Comparison of ENCODE assay signal across 9 mouse cellular contexts in genomic region chr15:81302151-81302808, GRCm38 (mm10). TPM values are rescaled to one million over a fixed set of nuclear protein-coding genes. Genes with fewer than 3 reads are reported as not detected.
DNase-seq lines count a peak whose midpoint lies in the region; ATAC-seq and TF ChIP-seq lines count a peak whose summit lies in the region.
"Had no signal": no experiment of that assay in that cellular context is flagged by ENCODE, and none has a peak within 500 bp of the region (broad histone marks: within the 10 kb centered on the region; RNA-seq: fewer than 3 reads in every experiment).

No protein-coding gene starts in this region.

- H3K27me3 ChIP-seq in liver, postnatal 0 days (ENCODE audit: insufficient read depth, low read length): no peaks in the 10 kb centered on the region
- H3K27me3 ChIP-seq in liver, embryonic 11.5 days (replicated peaks; ENCODE audit: control insufficient read depth, insufficient read depth, low read length): no peaks in the 10 kb centered on the region
- H3K27me3 ChIP-seq in intestine, embryonic 16.5 days (replicated peaks; ENCODE audit: control insufficient read depth, insufficient read depth, low read length): no peaks in the 10 kb centered on the region
- H3K27me3 ChIP-seq in small intestine, adult 2 months (ENCODE audit: control insufficient read depth, insufficient read depth, low read length): no peaks in the 10 kb centered on the region

- H3K9ac ChIP-seq in liver, postnatal 0 days (replicated peaks): no peak overlapping the region
- no peak overlapping the region for H3K9ac ChIP-seq in liver, embryonic 11.5 days (ENCODE audit: low read depth, low read length)
- no peak overlapping the region for H3K9ac ChIP-seq in intestine, embryonic 16.5 days (ENCODE audit: low read depth, low read length)

- H3K4me1 ChIP-seq in liver, postnatal 0 days (ENCODE audit: insufficient read depth): peaks cover 21% of the 10 kb centered on the region
- no peaks in the 10 kb centered on the region for H3K4me1 ChIP-seq in liver, embryonic 11.5 days (replicated peaks; ENCODE audit: control insufficient read depth, insufficient read depth, low read length)
- peaks cover 12% of the 10 kb centered on the region; the same call in 1 of the 2 replicates for H3K4me1 ChIP-seq in intestine, embryonic 16.5 days (ENCODE audit: control insufficient read depth, insufficient read depth, low read length)
- peaks cover 10% of the 10 kb centered on the region; the same call in 1 of the 2 replicates for H3K4me1 ChIP-seq in small intestine, adult 2 months (ENCODE audit: control insufficient read depth, insufficient read depth, insufficient read length, low read length)

- no peak overlapping the region for H3K27ac ChIP-seq in liver, postnatal 0 days (ENCODE audit: low read depth)
- no peak overlapping the region for H3K27ac ChIP-seq in liver, embryonic 11.5 days (ENCODE audit: low read depth, low read length)
- H3K27ac ChIP-seq in intestine, embryonic 16.5 days (ENCODE audit: low read length): no peak overlapping the region
- peak overlapping the region; percentile 14 for H3K27ac ChIP-seq in small intestine, adult 2 months (ENCODE audit: insufficient read depth, low read depth, low read length)
- H3K27ac ChIP-seq: macrophage had no signal

- TF ChIP-seq CTCF in liver, postnatal 0 days (IDR thresholded peaks at IDR 0.05; ENCODE audit: low read depth): peak; percentile 50
- TF ChIP-seq CTCF in small intestine, adult 2 months (IDR thresholded peaks at IDR 0.05; ENCODE audit: extremely low read depth, insufficient read length, insufficient replicate concordance, low read depth, low read length): peak; percentile 20; the same call in 1 of the 2 replicates

- H3K4me2 ChIP-seq in liver, postnatal 0 days (ENCODE audit: low read depth, low read length): no peak overlapping the region
- no peak overlapping the region for H3K4me2 ChIP-seq in liver, embryonic 11.5 days
- H3K4me2 ChIP-seq in intestine, embryonic 16.5 days (ENCODE audit: low read depth, low read length): no peak overlapping the region

- 55% methylated on average over 13 of the region's 13 CpGs for WGBS in liver, postnatal 0 days (ENCODE audit: insufficient replicate concordance)
- WGBS in liver, embryonic 11.5 days: 67% methylated on average over 13 of the region's 13 CpGs
- WGBS in intestine, embryonic 16.5 days: 54% methylated on average over 13 of the region's 13 CpGs
- 30% methylated on average over 13 of the region's 13 CpGs for WGBS in small intestine, adult 2 months

- H3K4me3 ChIP-seq in liver, postnatal 0 days (ENCODE audit: low read depth, low read length): no peak overlapping the region
- no peak overlapping the region for H3K4me3 ChIP-seq in liver, embryonic 11.5 days (ENCODE audit: low read depth, low read length)
- H3K4me3 ChIP-seq in intestine, embryonic 16.5 days (ENCODE audit: low read length): no peak overlapping the region
- H3K4me3 ChIP-seq in small intestine, adult 2 months (ENCODE audit: low read depth, low read length): no peak overlapping the region

- TF ChIP-seq EP300 in liver, postnatal 0 days (IDR thresholded peaks at IDR 0.05; ENCODE audit: low read depth): no peak

- ATAC-seq in liver, postnatal 0 days: no peak
- ATAC-seq in liver, embryonic 11.5 days (replicated peaks; ENCODE audit: low FRiP score): no peak
- ATAC-seq in intestine, embryonic 16.5 days: 0 out of 2 replicates have a peak, but pooled peaks have one; percentile 32

- no peak for TF ChIP-seq POLR2A in small intestine, adult 2 months (IDR thresholded peaks at IDR 0.05; ENCODE audit: low read depth, low read length)

- H3K36me3 ChIP-seq in liver, postnatal 0 days (replicated peaks; ENCODE audit: insufficient read depth, low read length): no peaks in the 10 kb centered on the region
- H3K36me3 ChIP-seq in liver, embryonic 11.5 days (ENCODE audit: control insufficient read depth, insufficient read depth, low read length): no peaks in the 10 kb centered on the region
- no peaks in the 10 kb centered on the region for H3K36me3 ChIP-seq in intestine, embryonic 16.5 days (ENCODE audit: control insufficient read depth, insufficient read depth, low read length)
- H3K36me3 ChIP-seq in small intestine, adult 2 months (ENCODE audit: control insufficient read depth, insufficient read depth, low read length): no peaks in the 10 kb centered on the region

- H3K9me3 ChIP-seq in liver, postnatal 0 days (ENCODE audit: low read length): no peaks in the 10 kb centered on the region; the same call in 1 of the 2 replicates
- no peaks in the 10 kb centered on the region for H3K9me3 ChIP-seq in liver, embryonic 11.5 days (ENCODE audit: control insufficient read depth, low read length)
- H3K9me3 ChIP-seq in intestine, embryonic 16.5 days (ENCODE audit: control insufficient read depth, low read length): peaks cover 3% of the 10 kb centered on the region; the same call in 1 of the 2 replicates

- DNase-seq in adrenal gland, postnatal 14 days: peak; percentile 34
- DNase-seq in adrenal gland, postnatal 4 days (ENCODE audit: low spot score in 2 of 2): no peak
- DNase-seq in liver, postnatal 0 days: no peak
- DNase-seq in liver, embryonic 11.5 days (ENCODE audit: low spot score): no peak
- DNase-seq in gastrocnemius, postnatal 4 days (ENCODE audit: low spot score in 2 of 2): no peak
- no peak for DNase-seq in Muller cell, postnatal 12 days (ENCODE audit: inconsistent ontology term)

RNA-seq across cellular contexts. Expression of gene Slc25a17, which starts 58.3 kb away (rescaled TPM):
- 139 and 141 TPM in 2 replicates for total RNA-seq in adrenal gland, postnatal 14 days (2021)
- total RNA-seq in adrenal gland, postnatal 4 days (2021): 10 to 100 TPM; 83.2 to 85.2 TPM
- polyA plus RNA-seq in liver, postnatal 0 days (2015; fragmentation: Nextera tagmentation; extraction: Ambion mirVana): 37.8 and 38.6 TPM in 2 replicates
- 71.9 and 74.6 TPM in 2 replicates for polyA plus RNA-seq in liver, embryonic 11.5 days (2014; fragmentation: Nextera tagmentation; extraction: Ambion mirVana)
- 61.7 and 67.4 TPM in 2 replicates for polyA plus RNA-seq in intestine, embryonic 16.5 days (2015; fragmentation: Nextera tagmentation; extraction: Ambion mirVana)
- 5.8 and 8.8 TPM in 2 replicates for polyA plus RNA-seq in small intestine, adult 2 months (2012; rRNA removed)
- total RNA-seq in gastrocnemius, postnatal 4 days (2021): 10 to 100 TPM; 30.8 to 33.4 TPM
